8 mouse cellular contexts compared by ENCODE assay signal in the genomic region with DNA sequence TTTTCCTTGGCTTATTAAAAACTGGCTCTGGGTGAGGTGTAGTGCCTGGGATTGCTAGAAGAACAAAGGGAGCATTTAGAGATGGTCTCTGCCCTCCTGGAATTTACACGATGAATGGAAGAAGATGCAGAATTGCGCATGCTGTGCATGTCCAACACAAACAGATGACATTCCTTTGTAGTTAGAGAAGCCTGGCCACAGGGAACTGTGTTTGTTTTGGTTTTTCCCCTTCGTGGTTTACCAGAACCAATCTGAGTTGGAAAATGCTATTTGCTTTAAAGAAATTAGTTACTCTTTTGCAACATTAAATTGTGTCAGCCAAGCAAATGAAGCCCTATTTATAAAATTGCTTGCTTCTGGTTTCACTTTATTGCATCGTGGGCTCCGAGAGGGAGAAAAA. TPM values are rescaled to one million over a fixed set of nuclear protein-coding genes. Genes with fewer than 3 reads are reported as not detected.
DNase-seq lines count a peak whose midpoint lies in the region; ATAC-seq lines count a peak whose summit lies in the region.

A gene (plus strand): TSS at position 170 of the 400 bp plus-strand sequence.

- no peak within 1 kb of the TSS for H3K4me2 ChIP-seq in forebrain, embryonic 14.5 days (ENCODE audit: low read length)
- no peak within 1 kb of the TSS for H3K4me2 ChIP-seq in forebrain, embryonic 15.5 days (replicated peaks)
- peak within 1 kb of the TSS; percentile 31 for H3K4me2 ChIP-seq in hindbrain, embryonic 15.5 days

- no peak within 1 kb of the TSS for H3K27ac ChIP-seq in forebrain, embryonic 14.5 days (ENCODE audit: low read depth, low read length)
- H3K27ac ChIP-seq in forebrain, embryonic 15.5 days (replicated peaks) = no peak within 1 kb of the TSS
- peak within 1 kb of the TSS; percentile 30; the same call in 1 of the 2 replicates for H3K27ac ChIP-seq in hindbrain, embryonic 15.5 days (replicated peaks)

- ATAC-seq in forebrain, embryonic 14.5 days = no peak
- ATAC-seq in forebrain, embryonic 15.5 days (replicated peaks) = no peak
- ATAC-seq in hindbrain, embryonic 15.5 days (ENCODE audit: low FRiP score, low read depth) = 0 out of 2 replicates have a peak, but pooled peaks have one; percentile 49

- no peaks in the 10 kb centered on the region for H3K9me3 ChIP-seq in forebrain, embryonic 14.5 days (replicated peaks; ENCODE audit: control insufficient read depth, low read length)
- H3K9me3 ChIP-seq in forebrain, embryonic 15.5 days = no peaks in the 10 kb centered on the region
- no peaks in the 10 kb centered on the region for H3K9me3 ChIP-seq in hindbrain, embryonic 15.5 days

- H3K4me3 ChIP-seq in forebrain, embryonic 14.5 days (ENCODE audit: low read depth, low read length) = no peak within 1 kb of the TSS
- no peak within 1 kb of the TSS for H3K4me3 ChIP-seq in forebrain, embryonic 15.5 days
- H3K4me3 ChIP-seq in hindbrain, embryonic 15.5 days = no peak within 1 kb of the TSS

- no peaks in the 10 kb centered on the region for H3K27me3 ChIP-seq in forebrain, embryonic 14.5 days (replicated peaks; ENCODE audit: control insufficient read depth, insufficient read depth, low read length)
- H3K27me3 ChIP-seq in forebrain, embryonic 15.5 days = no peaks in the 10 kb centered on the region
- no peaks in the 10 kb centered on the region for H3K27me3 ChIP-seq in hindbrain, embryonic 15.5 days

- WGBS in forebrain, embryonic 14.5 days = 31% methylated on average over 5 of the region's 5 CpGs
- WGBS in forebrain, embryonic 15.5 days = 26% methylated on average over 5 of the region's 5 CpGs
- 15% methylated on average over 5 of the region's 5 CpGs for WGBS in hindbrain, embryonic 15.5 days

- no peaks in the 10 kb centered on the region for H3K4me1 ChIP-seq in forebrain, embryonic 14.5 days (ENCODE audit: control insufficient read depth, insufficient read depth, low read length)
- peaks cover 7% of the 10 kb centered on the region; the same call in 1 of the 2 replicates for H3K4me1 ChIP-seq in forebrain, embryonic 15.5 days
- peaks cover 9% of the 10 kb centered on the region for H3K4me1 ChIP-seq in hindbrain, embryonic 15.5 days (replicated peaks)

- H3K36me3 ChIP-seq in forebrain, embryonic 14.5 days (ENCODE audit: control insufficient read depth, insufficient read depth, low read length) = no peaks in the 10 kb centered on the region
- no peaks in the 10 kb centered on the region for H3K36me3 ChIP-seq in forebrain, embryonic 15.5 days
- H3K36me3 ChIP-seq in hindbrain, embryonic 15.5 days = no peaks in the 10 kb centered on the region

- peak; percentile 34 for DNase-seq in forebrain, embryonic 14.5 days (ENCODE audit: low spot score)
- DNase-seq in 3134 (ENCODE audit: extremely low read depth, insufficient read length, low spot score) = peak; percentile 80
- peak; percentile 14 for DNase-seq in embryo, embryonic 11.5 days (ENCODE audit: low read depth, low spot score)
- DNase-seq in skeletal muscle tissue, adult 2 months (ENCODE audit: low read depth, low spot score) = peak; percentile 21
- DNase-seq in ovary, postnatal 14 days (ENCODE audit: low spot score) = no peak
- no peak for DNase-seq in layer of hippocampus, adult 8-10 months (ENCODE audit: low spot score in 2 of 2)

- no peak within 1 kb of the TSS for H3K9ac ChIP-seq in forebrain, embryonic 14.5 days (ENCODE audit: low read length)
- H3K9ac ChIP-seq in forebrain, embryonic 15.5 days (replicated peaks) = no peak within 1 kb of the TSS
- H3K9ac ChIP-seq in hindbrain, embryonic 15.5 days = no peak within 1 kb of the TSS

RNA-seq across cellular contexts. Expression of the gene that starts here (rescaled TPM):
- 5.2 and 8.1 TPM in 2 replicates for polyA plus RNA-seq in forebrain, embryonic 14.5 days (2014; fragmentation: Nextera tagmentation; extraction: Ambion mirVana)
- 2.8 and 4.7 TPM in 2 replicates for polyA plus RNA-seq in forebrain, embryonic 15.5 days (2015; fragmentation: Nextera tagmentation; extraction: Ambion mirVana)
- 11.7 and 13.1 TPM in 2 replicates for polyA plus RNA-seq in hindbrain, embryonic 15.5 days (2015; fragmentation: Nextera tagmentation; extraction: Ambion mirVana)
- 10 to 100 TPM in 2 of 4 experiments, 1 to 10 TPM in 2; 9.3 to 13.1 (median 10.4) TPM for total RNA-seq in layer of hippocampus, adult 8-10 months (2022)

Comparison
In these comparisons a context has a peak if more than half of its experiments do, and no peak if none do; other contexts are left out.
1. DNase-seq: peak in forebrain, embryonic 14.5 days (single experiment), 3134 (single experiment), embryo, embryonic 11.5 days (single experiment) and skeletal muscle tissue, adult 2 months (single experiment); none in ovary, postnatal 14 days (single experiment) and layer of hippocampus, adult 8-10 months (0 of 2).